ENCODE assay signal across 35 mouse cellular contexts in genomic region chr16:13785932-13786331, GRCm38 (mm10). TPM values are rescaled to one million over a fixed set of nuclear protein-coding genes. Genes with fewer than 3 reads are reported as not detected.
"Had no signal": no experiment of that assay in that cellular context is flagged by ENCODE, and none has a peak within 500 bp of the region (broad histone marks: within the 10 kb centered on the region; RNA-seq: fewer than 3 reads in every experiment).

No protein-coding gene starts in this region.

- H3K27ac ChIP-seq: gastrocnemius, adult 2 months; heart, adult 2 months; heart, embryonic 13.5 days; heart, embryonic 15.5 days; hindbrain, embryonic 13.5 days; hindbrain, embryonic 15.5 days; hindbrain, postnatal 0 days; kidney, embryonic 15.5 days; kidney, postnatal 0 days; left cerebral cortex, adult 2 months; limb, embryonic 10.5 days; limb, embryonic 12.5 days; liver, embryonic 13.5 days; liver, embryonic 15.5 days had no signal

- H3K27me3 ChIP-seq: heart, embryonic 13.5 days; heart, embryonic 15.5 days; hindbrain, embryonic 13.5 days; hindbrain, embryonic 15.5 days; kidney, embryonic 15.5 days; limb, embryonic 12.5 days; liver, embryonic 13.5 days; liver, embryonic 15.5 days had no signal

- H3K9me3 ChIP-seq: heart, embryonic 13.5 days; heart, embryonic 15.5 days; hindbrain, embryonic 13.5 days; hindbrain, embryonic 15.5 days; kidney, embryonic 15.5 days; limb, embryonic 10.5 days; limb, embryonic 12.5 days; liver, embryonic 13.5 days; liver, embryonic 15.5 days had no signal

- H3K9ac ChIP-seq: heart, embryonic 13.5 days; heart, embryonic 15.5 days; hindbrain, embryonic 13.5 days; hindbrain, embryonic 15.5 days; kidney, embryonic 15.5 days; limb, embryonic 12.5 days; liver, embryonic 13.5 days; liver, embryonic 15.5 days had no signal

- H3K4me3 ChIP-seq: gastrocnemius, adult 2 months; heart, adult 2 months; heart, embryonic 13.5 days; heart, embryonic 15.5 days; hindbrain, embryonic 13.5 days; hindbrain, embryonic 15.5 days; kidney, embryonic 15.5 days; left cerebral cortex, adult 2 months; limb, embryonic 10.5 days; limb, embryonic 12.5 days; liver, embryonic 13.5 days; liver, embryonic 15.5 days had no signal

- DNase-seq: gastrocnemius, adult 2 months; gastrocnemius, postnatal 10 days; gastrocnemius, postnatal 25 days; heart, adult 2 months; heart, postnatal 14 days; heart, postnatal 36 days; kidney, adult 11 months; kidney, adult 2 months; kidney, adult 9 months; kidney, postnatal 14 days; kidney, postnatal 36 days; layer of hippocampus, adult 9-11 months; liver; liver, embryonic 13.5 days had no signal

RNA-seq across cellular contexts. Expression of gene Pla2g10, which starts 55.1 kb away (rescaled TPM):
- total RNA-seq: gastrocnemius, adult 2 months; gastrocnemius, postnatal 10 days; gastrocnemius, postnatal 25 days; gastrocnemius, postnatal 4 days; granulocyte monocyte progenitor cell, adult 5-6 weeks; heart, adult 2 months; heart, postnatal 14 days; heart, postnatal 36 days; hematopoietic stem cell, adult 5-6 weeks; hindbrain, postnatal 0 days; layer of hippocampus, adult 18-20 months; layer of hippocampus, adult 8-10 months; layer of hippocampus, postnatal 25 days; left cerebral cortex, adult 2 months; left cerebral cortex, postnatal 14 days; left cerebral cortex, postnatal 36 days had no signal
- polyA plus RNA-seq: heart, embryonic 11.5 days; heart, postnatal 0 days; hindbrain, postnatal 0 days; kidney, postnatal 0 days; limb, embryonic 12.5 days; liver, embryonic 13.5 days; liver, embryonic 15.5 days had no signal
